Mouse (Mus musculus) T-helper 1 cell (primary cell): Measurements from ENCODE around the gene Dpyd.

Experiments
- in situ Hi-C: fragments of 300-600 bp; cut with MboI, MseI; formaldehyde crosslinking; loops from one replicate; pipeline ENCODE4 v1.15.1; 2025; ENCODE audit warnings: high pct_unique_total_duplicates

The Dpyd gene

GRCm38 (mm10) chr3:119086618-119087017, 524.7 kb downstream of the Dpyd start:
- in situ Hi-C loops = no loop called here

DNA sequence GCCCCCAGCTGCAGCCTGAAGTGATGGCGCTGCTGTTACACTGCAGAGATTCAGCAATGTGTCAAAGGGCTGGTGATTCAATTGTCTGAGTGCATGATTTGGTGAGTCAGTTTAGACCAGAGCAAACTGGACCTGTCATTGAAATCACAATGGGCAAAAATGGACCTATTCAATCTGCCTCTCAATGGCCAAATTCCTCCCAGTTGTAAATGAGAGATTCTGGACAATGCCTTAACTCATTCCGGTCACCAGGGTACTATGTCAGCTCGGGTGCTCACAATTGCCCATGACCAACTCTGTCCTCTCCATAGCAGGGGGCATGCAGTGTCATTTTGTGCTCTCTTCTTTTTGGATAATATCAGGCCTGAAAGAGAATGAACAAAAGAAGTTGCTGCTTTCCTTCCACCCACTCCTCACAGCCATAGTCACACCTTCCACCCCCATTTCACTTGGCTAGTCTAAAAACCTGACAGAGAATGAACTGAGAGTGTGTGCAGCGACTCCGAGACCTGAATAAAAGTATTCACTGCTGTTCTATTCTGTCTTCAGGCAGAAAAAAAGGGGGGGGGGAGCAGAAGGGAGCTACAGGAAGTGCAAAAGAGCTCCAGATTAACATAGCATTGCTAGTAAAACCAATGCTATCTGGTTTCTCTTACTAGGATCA, 533.4 kb downstream of the Dpyd start:
- in situ Hi-C loops = no loop called here

DNA sequence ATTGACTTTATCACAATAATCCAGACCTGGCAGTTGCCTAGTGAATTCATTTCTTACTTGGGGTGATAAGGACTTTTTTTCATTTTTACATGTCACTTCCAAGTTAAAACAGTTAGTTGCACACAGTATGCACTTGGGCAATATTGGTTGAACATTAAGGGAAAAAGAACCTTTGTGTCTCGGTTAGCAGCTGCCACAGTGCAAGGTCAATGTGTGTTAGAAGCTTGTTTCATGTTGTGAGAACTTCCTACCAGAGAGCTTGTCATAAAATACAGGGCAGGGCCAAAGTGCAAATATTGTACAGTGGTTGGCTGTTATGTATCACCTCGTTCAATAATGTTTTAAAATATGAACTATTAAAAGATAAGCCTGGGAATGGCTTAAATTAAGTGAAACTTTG, 564.1 kb downstream of the Dpyd start:
- in situ Hi-C loops = no loop called here

GRCm38 (mm10) chr3:119128076-119128475, 566.1 kb downstream of the Dpyd start:
- in situ Hi-C loops = no loop called here

GRCm38 (mm10) chr3:119143034-119143433, 581.1 kb downstream of the Dpyd start:
- in situ Hi-C loops = no loop called here

DNA sequence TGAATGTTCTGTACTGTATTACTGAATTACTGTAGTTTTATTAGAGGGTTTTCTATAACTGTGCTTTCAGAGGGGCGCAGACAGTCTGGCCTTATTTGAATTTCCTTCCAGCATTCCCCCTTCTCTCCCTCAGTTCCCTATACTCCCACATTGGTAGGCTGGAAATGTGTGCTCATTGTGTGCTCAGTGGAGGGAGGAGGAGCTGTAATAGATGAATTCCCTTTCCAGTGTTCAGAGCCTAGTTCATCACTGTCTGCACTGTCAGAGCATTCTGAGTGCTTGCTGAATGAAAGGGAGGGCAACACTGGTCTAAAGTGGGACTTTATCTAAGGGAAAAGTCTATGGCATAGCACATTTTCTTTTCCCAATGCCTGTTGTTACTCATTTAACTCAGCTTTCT, 582.9 kb downstream of the Dpyd start:
- in situ Hi-C loops = no loop called here

DNA sequence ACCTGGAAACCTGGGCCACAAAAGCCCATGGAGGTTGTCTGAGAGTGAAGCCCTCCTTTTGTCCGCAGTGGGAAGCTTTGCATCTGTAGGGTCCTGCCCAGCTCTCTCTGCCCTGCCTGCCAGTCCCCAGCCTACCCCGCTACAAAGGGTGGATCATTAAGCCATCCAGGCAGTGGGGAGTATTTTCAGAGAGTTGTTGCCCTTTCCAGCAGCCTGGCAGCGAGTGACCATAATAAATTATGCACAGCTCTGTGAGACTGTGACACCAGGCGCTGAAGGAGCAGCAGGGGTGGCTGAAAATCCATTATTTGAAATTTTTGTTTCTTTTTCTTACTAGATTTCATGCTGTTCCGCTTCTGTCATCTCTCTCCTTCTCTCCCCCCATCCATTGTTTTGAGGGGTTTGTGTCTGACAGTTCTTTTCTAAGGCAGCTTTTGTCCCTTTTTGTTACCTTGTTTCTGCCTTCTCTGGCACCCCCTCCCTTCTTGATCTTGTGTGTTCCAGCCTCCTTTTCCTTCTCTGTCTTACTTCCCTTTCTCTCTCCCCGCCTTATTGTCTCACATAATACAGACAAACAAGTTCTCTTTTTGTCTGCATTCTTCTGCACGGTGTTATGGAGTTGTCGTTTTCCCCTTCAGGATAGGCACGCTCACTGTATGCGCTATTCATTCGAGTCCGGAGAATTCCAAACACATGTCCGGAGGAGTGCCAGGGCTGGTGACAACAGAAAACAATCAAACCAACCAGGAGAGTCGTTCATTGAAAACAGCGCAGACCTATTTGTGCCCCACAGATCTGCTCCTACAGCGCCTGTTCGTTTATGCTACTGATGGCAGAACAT, 592.9 kb downstream of the Dpyd start:
- in situ Hi-C loops = no loop called here

GRCm38 (mm10) chr3:119158670-119159069, 596.7 kb downstream of the Dpyd start:
- in situ Hi-C loops = no loop called here

- in situ Hi-C loops = no loop called here
Observed at GRCm38 (mm10) chr3:119165691-119166090, 603.8 kb downstream of the Dpyd start.

GRCm38 (mm10) chr3:119168166-119168565, 606.2 kb downstream of the Dpyd start:
- in situ Hi-C loops = no loop called here

DNA sequence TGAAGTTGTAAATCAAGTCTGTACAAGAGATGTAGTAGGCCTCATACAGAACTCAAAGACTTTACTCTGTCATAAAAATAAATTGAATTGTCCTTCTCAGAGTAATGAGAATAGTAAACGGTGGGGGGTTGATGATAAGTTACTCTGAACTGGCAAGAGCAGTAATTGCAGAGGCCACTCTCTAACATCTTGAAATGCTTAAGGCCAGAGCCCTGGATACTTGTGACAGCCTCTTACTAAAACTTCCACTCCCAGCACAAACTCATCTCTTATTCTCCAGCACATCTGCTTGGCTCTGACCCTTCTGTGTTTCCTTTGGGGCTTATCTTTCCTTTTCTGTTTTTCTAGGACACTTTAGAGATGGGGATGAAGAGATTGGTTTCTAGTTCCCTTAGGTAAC, 606.7 kb downstream of the Dpyd start:
- in situ Hi-C loops = no loop called here

GRCm38 (mm10) chr3:119183261-119183660, 621.3 kb downstream of the Dpyd start:
- in situ Hi-C loops = no loop called here

DNA sequence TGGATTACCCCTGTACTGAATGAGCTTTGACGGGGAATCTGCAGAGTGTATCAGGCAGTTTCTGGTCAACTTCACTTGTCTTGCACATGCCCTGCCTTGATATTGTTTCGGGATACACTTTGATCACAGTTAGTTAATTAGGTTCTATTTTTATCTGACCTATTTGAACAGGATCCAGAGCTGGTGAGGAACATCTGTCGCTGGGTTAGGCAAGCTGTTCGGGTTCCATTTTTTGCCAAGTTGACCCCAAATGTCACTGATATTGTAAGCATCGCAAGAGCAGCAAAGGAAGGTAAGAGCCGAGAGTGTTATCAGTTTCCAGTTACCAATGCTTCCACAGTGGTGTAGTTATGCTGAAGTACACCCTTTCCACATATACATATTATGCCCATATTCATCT, 632.1 kb downstream of the Dpyd start:
- in situ Hi-C loops = no loop called here

- in situ Hi-C loops = no loop called here
Observed at GRCm38 (mm10) chr3:119195613-119196012, 633.7 kb downstream of the Dpyd start.

DNA sequence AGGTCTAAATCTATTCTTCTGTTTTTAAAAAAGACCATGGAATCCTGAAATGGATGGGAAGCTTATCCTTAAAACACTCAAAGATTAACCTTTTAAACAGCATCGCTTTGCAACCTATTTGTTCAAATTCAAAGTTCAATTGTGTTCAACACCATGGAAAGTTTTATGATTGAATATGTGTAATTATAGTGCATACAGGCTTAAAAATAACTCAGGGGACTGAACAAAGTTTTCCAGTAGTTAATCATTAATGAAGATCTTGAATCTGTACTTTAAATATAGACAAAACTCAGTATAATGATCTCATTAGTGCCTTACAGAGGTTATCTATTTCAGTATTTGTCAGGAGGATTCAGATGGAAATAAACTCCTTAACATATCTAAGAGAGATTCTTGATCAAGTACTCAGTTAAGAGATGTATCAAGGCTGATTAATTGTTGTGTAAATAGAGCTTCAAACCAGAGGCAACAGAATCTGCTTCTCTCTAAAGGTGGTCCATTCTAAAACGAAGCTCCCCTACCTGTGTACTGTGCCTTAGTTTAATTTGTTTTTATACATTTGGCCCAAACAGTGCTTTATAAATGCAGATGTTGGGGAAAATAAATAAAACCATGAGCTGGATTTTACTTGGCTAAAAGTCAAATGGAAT, 659.0 kb downstream of the Dpyd start:
- in situ Hi-C loops = no loop called here

DNA sequence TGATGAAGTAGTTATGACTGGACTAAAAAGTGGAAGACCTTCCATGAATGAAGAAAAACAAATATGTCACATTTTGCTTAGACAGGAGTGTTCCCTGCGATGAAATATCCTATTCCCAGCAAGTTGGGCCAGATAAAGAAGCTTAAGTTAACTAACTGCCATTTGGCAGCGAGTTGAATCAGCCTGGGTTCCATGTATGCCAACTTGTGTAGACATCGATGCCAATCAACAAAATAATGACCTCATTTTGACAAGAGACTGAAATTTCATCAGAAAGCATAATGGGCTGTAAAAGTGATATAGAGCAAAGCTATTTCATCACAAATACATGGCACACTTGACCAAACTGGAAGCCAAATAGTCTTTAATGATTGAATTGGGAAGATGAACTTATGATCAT, 681.3 kb downstream of the Dpyd start:
- in situ Hi-C loops = no loop called here

- in situ Hi-C loops = no loop called here
Observed at GRCm38 (mm10) chr3:119256516-119256915, 694.6 kb downstream of the Dpyd start.

DNA sequence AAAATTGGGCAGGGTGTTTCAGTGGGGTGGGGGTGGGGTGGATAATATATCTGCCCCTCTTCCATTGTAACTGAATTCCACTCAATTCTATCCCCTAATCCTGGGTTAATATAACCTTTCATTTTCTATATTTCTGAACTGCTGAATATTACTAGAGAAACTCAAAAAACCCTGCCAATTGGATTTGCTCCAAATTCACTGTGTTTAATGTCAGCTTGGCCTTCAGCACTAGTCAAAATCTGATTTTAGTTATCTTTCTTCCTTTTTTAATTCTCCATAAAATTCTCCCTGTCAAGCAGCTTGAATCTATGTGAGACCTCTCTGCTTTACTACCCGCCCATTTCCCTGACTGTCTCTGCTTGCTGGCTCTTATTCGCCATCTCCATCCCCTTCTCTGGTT, 713.3 kb downstream of the Dpyd start:
- in situ Hi-C loops = no loop called here

DNA sequence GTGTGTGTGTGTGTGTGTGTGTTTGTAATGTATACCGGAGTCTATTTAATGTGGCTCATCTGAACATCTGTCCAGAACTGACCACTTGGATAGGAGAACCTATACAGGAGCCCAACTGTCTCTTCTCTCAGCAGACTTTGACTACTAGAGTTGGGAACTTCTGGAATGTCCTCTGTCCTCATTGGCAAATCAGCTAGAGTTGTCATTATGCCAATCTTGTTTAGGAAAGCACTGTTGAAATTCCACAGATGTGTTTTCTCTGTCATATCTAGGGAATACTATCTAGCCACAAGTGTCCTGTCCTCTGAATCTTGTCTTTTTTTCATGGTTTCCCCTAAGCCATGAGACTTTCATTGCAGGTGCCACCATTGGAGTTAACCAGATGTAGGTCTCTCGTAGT, 718.7 kb downstream of the Dpyd start:
- in situ Hi-C loops = no loop called here

DNA sequence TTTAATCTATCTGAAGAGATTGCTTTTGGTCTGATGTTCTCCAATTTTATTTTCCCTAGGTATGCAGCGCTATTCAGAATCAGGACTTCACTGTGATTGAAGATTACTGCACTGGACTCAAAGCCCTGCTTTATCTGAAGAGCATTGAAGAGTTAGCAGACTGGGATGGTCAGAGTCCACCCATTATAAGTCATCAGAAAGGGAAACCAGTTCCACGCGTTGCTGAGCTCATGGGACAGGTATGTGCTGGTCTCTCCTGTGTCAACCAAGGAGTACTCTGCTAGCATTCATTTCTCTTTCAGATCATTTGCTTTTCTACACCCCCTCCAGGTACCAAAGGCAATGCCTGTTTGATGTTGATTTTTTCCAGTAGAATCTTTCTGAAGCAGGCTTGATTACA, 752.8 kb downstream of the Dpyd start:
- in situ Hi-C loops = no loop called here

GRCm38 (mm10) chr3:119329063-119329462, 767.1 kb downstream of the Dpyd start:
- in situ Hi-C loops = no loop called here
